Mouse (Mus musculus) heart, adult 2 months (tissue): Measurements from ENCODE around the gene Nap1l1. TPM values are rescaled to one million over a fixed set of nuclear protein-coding genes. Genes with fewer than 3 reads are reported as not detected.

Experiments
- DNase-seq, 2 experiments: peaks; one replicate each; pipeline ENCODE4 v3.0.0; 2021
- H3K27ac ChIP-seq: fragments of 200-600 bp; 2 replicates; pipeline ENCODE4 v1.8.1; 2022
- H3K27me3 ChIP-seq: fragments of 200-500 bp; 2 replicates; pipeline ENCODE4 v1.6.1; 2012; ENCODE audit warnings: mild to moderate bottlenecking, low read length, inconsistent platforms, mixed read lengths; ENCODE audit not compliant: control insufficient read depth, insufficient read depth
- H3K36me3 ChIP-seq: fragments of 200-500 bp; 2 replicates; pipeline ENCODE4 v1.6.1; 2012; ENCODE audit warnings: low read length, inconsistent platforms; ENCODE audit not compliant: control insufficient read depth, insufficient read depth
- H3K4me1 ChIP-seq: fragments of 200-500 bp; 2 replicates; pipeline ENCODE4 v1.6.1; 2011; ENCODE audit warnings: low read length; ENCODE audit not compliant: control insufficient read depth, insufficient read depth
- H3K4me3 ChIP-seq: fragments of 200-600 bp; 2 replicates; pipeline ENCODE4 v1.8.1; 2022
- H3K79me2 ChIP-seq: fragments of 200-500 bp; replicated peaks from 2 replicates; pipeline ENCODE4 v1.6.1; 2012; ENCODE audit warnings: mild to moderate bottlenecking, inconsistent platforms, low read length, moderate library complexity, mixed read lengths; ENCODE audit not compliant: control insufficient read depth, insufficient read depth
- H3K9ac ChIP-seq: fragments of 200-500 bp; 2 replicates; pipeline ENCODE4 v1.6.1; 2012; ENCODE audit warnings: low read depth, mild to moderate bottlenecking, control low read depth, inconsistent platforms, low read length, mixed read lengths
- CTCF ChIP-seq: fragments of 200-600 bp; IDR thresholded peaks from 2 replicates; pipeline ENCODE4 v1.8.1; 2022; ENCODE audit warnings: antibody characterized with exemption, mild to moderate bottlenecking, moderate library complexity
- EP300 ChIP-seq: fragments of 200-500 bp; IDR thresholded peaks from 2 replicates; pipeline ENCODE4 v1.6.1; 2011; ENCODE audit warnings: low read depth, low read length, control low read depth; ENCODE audit not compliant: insufficient read depth
- POLR2A ChIP-seq: fragments of 200-500 bp; IDR thresholded peaks from 2 replicates; pipeline ENCODE4 v1.6.1; 2011; ENCODE audit warnings: mild to moderate bottlenecking, low read depth, low read length, control low read depth; ENCODE audit not compliant: insufficient read depth
- WGBS: fragments of 180-500 bp; shearing (Covaris S2); methylation state at CpG from one replicate; pipeline ENCODE4 v1.1.7; 2018; 5-methylcytosine and 5-hydroxymethylcytosine counted together
- intact Hi-C: fragments of 180-260 bp; cut with DNase I; formaldehyde crosslinking; loops from one replicate; pipeline ENCODE4 v1.15.1; 2025
- polyA plus RNA-seq: library from polyadenylated mRNA; depleted of rRNA; stranded (reverse); fragments of >200 nt; gene quantifications from 2 replicates; pipeline ENCODE4 v1.2.3, GENCODE M21; 2012; rRNA removed
- total RNA-seq, 2 experiments: library from RNA; stranded (reverse); gene quantifications; 2 replicates each; pipeline ENCODE4 v1.2.3; 2021

Gene Nap1l1
- total and polyA plus RNA-seq, 3 experiments, result 10.5 to 66.7 (median 66.6) TPM

DNA sequence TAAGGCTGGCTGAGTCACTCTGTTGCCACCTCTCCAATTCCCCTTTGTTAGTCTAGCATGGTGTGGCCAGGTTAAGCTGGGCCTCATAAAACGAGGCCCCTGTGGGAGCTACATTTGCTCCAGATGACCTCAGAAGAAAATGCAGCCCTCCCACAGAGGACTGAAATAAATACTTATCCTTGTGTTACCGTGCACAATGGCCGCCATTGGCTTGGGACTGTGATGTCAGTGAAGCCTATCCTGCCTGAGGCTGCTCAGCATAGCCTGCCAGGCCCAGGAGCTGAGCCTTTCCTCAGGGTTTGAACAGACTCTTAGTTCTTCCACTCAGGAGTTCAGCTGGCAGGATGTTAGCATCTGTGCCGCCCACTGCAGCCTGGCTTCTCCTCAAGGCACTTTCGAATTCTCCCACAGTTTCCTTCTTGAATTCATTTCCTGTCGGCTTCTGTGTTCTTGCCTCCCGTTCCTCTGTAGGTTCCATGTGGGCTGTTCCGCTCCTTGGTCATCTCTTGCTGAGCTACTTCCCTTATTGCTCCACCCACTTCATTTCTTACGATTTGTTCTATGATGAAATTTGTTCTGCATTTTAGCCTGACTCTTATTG lies 66.8 kb downstream of the Nap1l1 start:
- 30% methylated on average over 9 of the region's 9 CpGs for WGBS
- Histone ChIP-seq H3K27me3 (no peaks in the 10 kb centered on the region), H3K27ac (peak overlapping the region; percentile 40; the same call in 1 of the 2 replicates), H3K36me3 (no peaks in the 10 kb centered on the region), H3K4me1 (peaks cover 5% of the 10 kb centered on the region), H3K4me3 (no peak overlapping the region), H3K79me2 (no peaks in the 10 kb centered on the region), H3K9ac (no peak overlapping the region)
- TF ChIP-seq POLR2A (no peak), CTCF (no peak), EP300 (no peak)
- peak; percentile 31 to 51 for DNase-seq
- intact Hi-C loops, result no loop called here

DNA sequence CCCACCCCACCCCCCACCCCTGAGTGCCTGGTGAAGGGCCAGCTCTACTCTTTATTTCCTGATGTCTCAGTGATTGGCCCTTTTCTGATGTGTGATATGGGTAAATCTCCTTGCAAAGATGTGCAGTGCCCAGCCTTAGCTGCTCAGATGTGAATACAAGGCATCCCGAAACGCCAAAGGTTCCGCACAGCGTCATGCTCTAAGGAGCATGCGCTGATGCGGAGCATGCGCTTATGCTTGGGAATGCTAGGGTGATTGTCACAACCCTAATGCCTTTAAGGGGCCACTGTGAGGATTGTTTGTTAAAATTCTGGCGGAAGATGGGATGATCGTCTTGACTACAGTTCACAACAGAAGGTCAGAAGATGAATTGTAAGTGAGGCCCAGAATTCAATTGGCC lies 67.7 kb downstream of the Nap1l1 start:
- Histone ChIP-seq H3K4me1 (peaks cover 5% of the 10 kb centered on the region), H3K4me3 (no peak overlapping the region), H3K36me3 (no peaks in the 10 kb centered on the region), H3K27ac (no peak overlapping the region), H3K27me3 (no peaks in the 10 kb centered on the region), H3K79me2 (no peaks in the 10 kb centered on the region), H3K9ac (no peak overlapping the region)
- 96% methylated on average over 9 of the region's 9 CpGs for WGBS
- TF ChIP-seq CTCF, result no peak
- TF ChIP-seq POLR2A, result no peak
- TF ChIP-seq EP300, result no peak
- intact Hi-C loops, result no loop called here
- DNase-seq, result no peak

DNA sequence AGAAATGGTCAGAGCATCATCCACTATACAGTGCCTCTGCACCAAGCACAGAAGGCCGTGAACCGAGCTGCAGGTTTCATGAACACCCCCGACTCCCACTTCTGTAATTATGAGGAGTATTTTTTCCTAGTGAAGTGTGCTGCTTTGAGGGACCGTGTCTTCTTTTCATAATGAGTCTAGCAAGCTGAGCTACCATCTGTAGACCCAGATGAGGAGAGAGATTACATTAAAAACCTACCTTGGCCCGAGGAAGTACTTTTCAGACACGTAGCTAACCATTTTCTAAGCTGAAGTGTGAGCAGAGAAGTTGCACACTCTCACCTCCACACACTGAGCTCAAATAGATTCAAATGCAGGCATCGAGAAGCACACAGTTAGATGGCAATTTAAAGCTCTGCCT lies 70.1 kb downstream of the Nap1l1 start:
- 93% methylated on average over 7 of the region's 7 CpGs for WGBS

DNA sequence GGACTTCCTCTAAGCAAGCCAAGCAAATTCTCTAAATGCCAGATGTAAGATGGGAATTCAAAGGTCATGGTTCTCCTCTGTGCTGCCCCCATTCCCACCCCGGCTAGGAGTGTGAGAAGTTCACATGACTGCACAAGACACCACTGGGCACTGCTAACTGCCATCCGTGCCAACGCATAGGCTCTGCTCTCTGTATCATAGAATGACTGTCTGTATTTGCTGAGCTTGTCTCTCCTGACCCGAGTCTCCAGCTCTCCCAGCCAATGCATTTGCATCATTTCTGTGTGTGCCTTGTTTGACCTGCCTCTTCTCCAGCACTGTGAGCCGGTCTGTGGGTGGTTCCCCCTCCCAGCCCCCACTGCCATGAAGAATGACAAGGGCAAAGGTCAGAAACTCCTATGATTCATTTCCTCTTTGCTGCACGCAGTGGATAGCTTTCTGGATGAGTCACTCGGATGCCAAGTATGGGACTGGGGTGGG lies 70.8 kb downstream of the Nap1l1 start:
- H3K4me3 ChIP-seq, result no peak overlapping the region
- TF ChIP-seq POLR2A, result no peak
- TF ChIP-seq EP300, result 0 out of 2 replicates have a peak, but pooled peaks have one; percentile 40
- peaks cover 6% of the 10 kb centered on the region for H3K4me1 ChIP-seq
- no peak overlapping the region for H3K9ac ChIP-seq
- H3K79me2 ChIP-seq, result no peaks in the 10 kb centered on the region
- no peaks in the 10 kb centered on the region for H3K27me3 ChIP-seq
- DNase-seq, result peak; percentile 42 to 58
- no peaks in the 10 kb centered on the region for H3K36me3 ChIP-seq
- WGBS, result 8% methylated on average over 7 of the region's 7 CpGs
- intact Hi-C loops, result loop anchor here (2.0 kb wide), 1 partner anchor 51 kb away; no protein-coding TSS in a partner anchor
- H3K27ac ChIP-seq, result peak overlapping the region; percentile 26; the same call in 1 of the 2 replicates

More for the DNA sequence above, 70.1 kb downstream of the Nap1l1 start:
- Histone ChIP-seq H3K79me2 (no peaks in the 10 kb centered on the region), H3K27me3 (no peaks in the 10 kb centered on the region), H3K4me1 (peaks cover 6% of the 10 kb centered on the region), H3K27ac (no peak overlapping the region), H3K4me3 (no peak overlapping the region), H3K36me3 (no peaks in the 10 kb centered on the region), H3K9ac (no peak overlapping the region)
- no peak for DNase-seq
- no peak for TF ChIP-seq CTCF
- no peak for TF ChIP-seq POLR2A
- TF ChIP-seq EP300, result no peak
- intact Hi-C loops, result no loop called here

DNA sequence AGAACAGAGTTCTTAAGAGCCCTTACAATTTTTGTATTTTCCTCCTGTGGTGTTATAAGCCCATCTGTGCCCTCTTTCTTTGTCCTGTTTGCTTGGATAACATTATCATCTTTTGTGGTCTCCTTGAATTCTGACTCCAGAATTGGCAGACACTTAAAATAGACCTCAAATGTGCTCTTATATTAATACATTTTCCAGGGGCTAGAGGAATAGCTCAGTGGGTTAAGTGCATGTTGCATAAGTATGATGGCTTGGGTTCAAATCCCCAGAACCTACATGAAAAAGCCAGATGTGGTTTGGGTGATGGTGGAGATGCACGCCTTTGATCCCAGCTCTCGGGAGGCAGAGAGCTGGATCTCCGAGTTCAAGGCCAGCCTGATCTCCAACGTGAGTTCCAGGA lies 71.3 kb downstream of the Nap1l1 start:
- H3K4me1 ChIP-seq, result peaks cover 6% of the 10 kb centered on the region
- H3K9ac ChIP-seq, result no peak overlapping the region
- H3K36me3 ChIP-seq, result no peaks in the 10 kb centered on the region
- no peaks in the 10 kb centered on the region for H3K79me2 ChIP-seq
- no peaks in the 10 kb centered on the region for H3K27me3 ChIP-seq
- intact Hi-C loops, result loop anchor here (2.0 kb wide), 1 partner anchor 50 kb away; no protein-coding TSS in a partner anchor
- DNase-seq, result no peak
- 57% methylated on average over 4 of the region's 4 CpGs for WGBS
- no peak overlapping the region; the same call in 1 of the 2 replicates for H3K27ac ChIP-seq
- TF ChIP-seq POLR2A (no peak), CTCF (no peak), EP300 (no peak)
- no peak overlapping the region for H3K4me3 ChIP-seq

DNA sequence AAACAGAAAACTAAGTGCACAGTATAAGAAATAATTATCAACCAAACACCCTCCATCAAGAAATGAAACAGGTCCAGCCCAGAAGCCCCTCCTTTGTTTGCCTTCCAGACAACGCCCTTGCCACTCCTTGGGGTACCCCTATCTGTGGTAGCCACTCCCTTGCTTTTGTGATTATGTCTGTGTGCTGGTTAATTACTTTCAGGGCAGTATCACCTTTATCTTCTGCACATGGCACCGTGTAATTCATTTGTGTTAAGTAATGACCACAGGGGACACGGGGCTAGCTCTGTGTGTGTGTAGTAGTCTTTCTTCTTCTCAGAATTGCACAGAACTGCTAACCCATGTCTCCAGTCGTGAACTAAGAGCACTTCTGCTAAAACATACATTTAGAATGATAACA lies 72.6 kb downstream of the Nap1l1 start:
- DNase-seq, result no peak
- H3K79me2 ChIP-seq, result no peaks in the 10 kb centered on the region
- no peaks in the 10 kb centered on the region for H3K27me3 ChIP-seq
- intact Hi-C loops, result loop anchor here (2.0 to 5.0 kb wide), 3 partner anchors 37 to 49 kb away; partner anchors contain the start of gene Phlda1
- H3K27ac ChIP-seq, result no peak overlapping the region
- no peak overlapping the region for H3K9ac ChIP-seq
- no peaks in the 10 kb centered on the region for H3K36me3 ChIP-seq
- peaks cover 6% of the 10 kb centered on the region for H3K4me1 ChIP-seq
- TF ChIP-seq CTCF (no peak), EP300 (no peak), POLR2A (no peak)
- 78% methylated on average over 4 of the region's 4 CpGs for WGBS
- no peak overlapping the region for H3K4me3 ChIP-seq

Other genes starting within 250 kb of the Nap1l1 start
- gene Bbs10, start 174.5 kb upstream of the Nap1l1 start, total RNA-seq, result 1 to 10 TPM; 2.4 to 2.7 TPM
- gene Bbs10, start 174.5 kb upstream of the Nap1l1 start, polyA plus RNA-seq, result 1.1 and 2.5 TPM in 2 replicates
- 10 to 100 TPM; 13.4 to 16.2 TPM for gene Phlda1, start 33.1 kb downstream of the Nap1l1 start, total RNA-seq
- 8.4 and 16.8 TPM in 2 replicates for gene Phlda1, start 33.1 kb downstream of the Nap1l1 start, polyA plus RNA-seq